Mouse (Mus musculus) liver, embryonic 14.5 days (tissue): ENCODE results near the gene Trim43b. TPM values are rescaled to one million over a fixed set of nuclear protein-coding genes. Genes with fewer than 3 reads are reported as not detected.
"Not testable (repeated sequence)": the region's sequence is repeated elsewhere in the genome, so short reads cannot be mapped to it uniquely, and the experiment has no call there.

ENCODE experiments used
- ATAC-seq: fragments of 200-750 bp; cut with Nextera tagmentation; 2 replicates; pipeline ENCODE4 v1.8.0; 2017; ENCODE audit warnings: moderate number of reproducible peaks, mild to moderate bottlenecking, moderate library complexity; ENCODE audit not compliant: insufficient read depth
- DNase-seq, 3 experiments: peaks; one replicate each; pipeline ENCODE4 v3.0.0-alpha.2; 2012 to 2013; ENCODE audit warnings: low read depth in 3 of 3, low spot score in 3 of 3
- H3K27ac ChIP-seq: fragments of 300-500 bp; sonication (generic); 2 replicates; pipeline ENCODE4 v1.5.1; 2014; ENCODE audit warnings: moderate library complexity, mild to moderate bottlenecking, control low read depth, inconsistent platforms
- H3K27me3 ChIP-seq: fragments of 300-500 bp; sonication (generic); 2 replicates; pipeline ENCODE4 v1.6.1; 2014; ENCODE audit warnings: mild to moderate bottlenecking, low read length, moderate library complexity; ENCODE audit not compliant: control insufficient read depth, insufficient read depth
- H3K36me3 ChIP-seq: fragments of 300-500 bp; sonication (generic); replicated peaks from 2 replicates; pipeline ENCODE4 v1.6.1; 2014; ENCODE audit warnings: low read depth; ENCODE audit not compliant: control insufficient read depth, insufficient read depth
- H3K4me1 ChIP-seq, 2 experiments: fragments of 200-500 bp in 1 of 2; fragments of 300-500 bp in 1 of 2; sonication (generic) in 1 of 2; replicated peaks; 2 replicates each; pipeline ENCODE4 v1.6.1; 2012 to 2014; ENCODE audit warnings: antibody characterized with exemption in 1 of 2, inconsistent platforms in 1 of 2, low read length in 1 of 2; ENCODE audit not compliant: control insufficient read depth in 2 of 2, insufficient read depth in 2 of 2
- H3K4me2 ChIP-seq: fragments of 300-500 bp; sonication (generic); 2 replicates; pipeline ENCODE4 v1.6.1; 2014; ENCODE audit warnings: low read depth, mild to moderate bottlenecking, control low read depth, moderate library complexity
- H3K4me3 ChIP-seq, 2 experiments: fragments of 200-500 bp in 1 of 2; fragments of 300-500 bp in 1 of 2; sonication (generic) in 1 of 2; 2 replicates each; pipeline ENCODE4 v1.5.1; 2012 to 2014; ENCODE audit warnings: low read depth in 2 of 2, low read length in 2 of 2, mild to moderate bottlenecking in 2 of 2, control low read depth in 1 of 2, inconsistent platforms in 1 of 2, moderate library complexity in 1 of 2; ENCODE audit not compliant: insufficient read depth in 1 of 2
- H3K9ac ChIP-seq: fragments of 300-500 bp; sonication (generic); replicated peaks from 2 replicates; pipeline ENCODE4 v1.6.1; 2014; ENCODE audit warnings: mild to moderate bottlenecking, control low read depth, moderate library complexity
- H3K9me3 ChIP-seq: fragments of 300-500 bp; sonication (generic); 2 replicates; pipeline ENCODE4 v1.6.1; 2016; ENCODE audit warnings: low read length, mixed read lengths; ENCODE audit not compliant: control insufficient read depth
- WGBS: fragments of 180-500 bp; shearing (Covaris S2); extraction: QIAGEN DNeasy Blood & Tissue Kit; methylation state at CpG from one replicate; pipeline ENCODE4 v1.1.7; 2014; ENCODE audit not compliant: insufficient replicate concordance; 5-methylcytosine and 5-hydroxymethylcytosine counted together
- polyA plus RNA-seq, 2 experiments: library from polyadenylated mRNA; depleted of rRNA in 1 of 2; stranded (reverse) in 1 of 2; unstranded in 1 of 2; fragments of >200 nt; fragmentation: Nextera tagmentation in 1 of 2; extraction: Ambion mirVana in 1 of 2; gene quantifications; 2 replicates each; pipeline versions ENCODE4 v1.2.1 to v1.2.3; 2012 to 2014

Trim43b gene
- polyA plus RNA-seq (2012; rRNA removed) (not detected in 2 replicates), polyA plus RNA-seq (2014; fragmentation: Nextera tagmentation; extraction: Ambion mirVana) (not detected in 2 replicates)

DNA sequence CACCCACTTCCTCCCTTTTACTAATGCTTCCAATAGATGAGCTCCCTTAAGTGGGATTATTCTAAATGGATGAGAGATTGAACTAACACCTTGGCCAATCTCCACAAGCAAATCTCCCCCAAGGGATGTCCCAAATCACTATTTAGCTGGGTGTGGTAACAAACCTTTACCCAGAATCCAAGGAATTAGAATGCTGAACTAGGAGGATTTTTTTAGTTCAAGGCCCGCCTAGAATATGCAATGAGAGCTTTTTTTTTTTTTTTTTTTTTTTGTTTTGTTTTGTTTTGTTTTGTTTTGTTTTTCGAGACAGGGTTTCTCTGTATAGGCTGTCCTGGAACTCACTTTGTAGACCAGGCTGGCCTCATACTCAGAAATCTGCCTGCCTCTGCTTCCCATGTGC is at the start of gene Trim43b:
Gene Trim43b (minus strand): TSS at position 101 of the 400 bp plus-strand sequence.
- not testable (repeated sequence) for H3K27me3 ChIP-seq, H3K4me2 ChIP-seq, H3K9me3 ChIP-seq, H3K4me1 ChIP-seq, ATAC-seq, H3K9ac ChIP-seq, H3K27ac ChIP-seq, H3K4me3 ChIP-seq, DNase-seq, H3K36me3 ChIP-seq
- WGBS = 54% methylated on average over 2 of the region's 2 CpGs

DNA sequence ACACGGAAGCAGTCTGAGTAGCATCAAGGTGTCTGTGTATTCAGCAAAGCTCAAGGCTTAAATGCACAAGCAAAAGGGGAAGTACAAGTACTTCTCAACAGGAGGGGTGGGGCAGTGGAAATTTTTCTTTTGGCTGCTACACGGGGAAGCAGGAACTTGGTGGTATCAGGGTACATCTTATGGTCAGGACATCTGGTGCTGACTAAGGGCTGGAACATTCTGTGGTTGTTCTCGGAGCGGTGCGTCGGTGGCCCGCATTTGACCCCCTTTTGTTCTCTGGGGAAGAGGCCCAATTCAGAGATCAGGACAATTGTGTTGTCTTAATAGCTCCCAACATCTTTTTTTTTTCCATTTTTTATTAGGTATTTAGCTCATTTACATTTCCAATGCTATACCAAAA is 11.9 kb upstream of the Trim43b start:
- not testable (repeated sequence) for H3K27me3 ChIP-seq, ATAC-seq, DNase-seq, H3K36me3 ChIP-seq, H3K4me2 ChIP-seq, H3K4me3 ChIP-seq, H3K27ac ChIP-seq, H3K9ac ChIP-seq, H3K4me1 ChIP-seq, H3K9me3 ChIP-seq
- 72% methylated on average over 7 of the region's 7 CpGs for WGBS

DNA sequence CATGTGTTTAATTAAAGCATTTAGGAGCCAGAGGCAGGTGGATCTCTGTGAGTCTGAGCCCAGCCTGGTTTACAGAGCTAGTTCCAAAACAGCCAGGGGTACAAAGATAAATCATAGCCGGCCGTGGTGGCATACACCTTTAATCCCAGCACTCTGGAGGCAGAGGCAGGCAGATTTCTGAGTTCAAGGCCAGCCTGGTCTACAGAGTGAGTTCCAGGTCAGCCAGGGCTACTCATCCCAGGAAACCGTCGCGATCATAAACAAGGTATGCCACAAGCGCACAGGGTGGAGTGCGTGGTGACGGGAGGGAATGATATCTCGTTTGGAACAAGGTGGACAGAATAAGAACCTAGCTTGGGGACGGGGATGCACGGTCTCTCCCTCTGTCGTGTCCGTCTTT is 5.9 kb downstream of the Trim43b start:
- H3K9ac ChIP-seq, H3K36me3 ChIP-seq, H3K9me3 ChIP-seq, DNase-seq, H3K27ac ChIP-seq, H3K4me2 ChIP-seq, H3K4me1 ChIP-seq, H3K27me3 ChIP-seq, ATAC-seq, H3K4me3 ChIP-seq: not testable (repeated sequence)
- 80% methylated on average over 13 of the region's 13 CpGs for WGBS

DNA sequence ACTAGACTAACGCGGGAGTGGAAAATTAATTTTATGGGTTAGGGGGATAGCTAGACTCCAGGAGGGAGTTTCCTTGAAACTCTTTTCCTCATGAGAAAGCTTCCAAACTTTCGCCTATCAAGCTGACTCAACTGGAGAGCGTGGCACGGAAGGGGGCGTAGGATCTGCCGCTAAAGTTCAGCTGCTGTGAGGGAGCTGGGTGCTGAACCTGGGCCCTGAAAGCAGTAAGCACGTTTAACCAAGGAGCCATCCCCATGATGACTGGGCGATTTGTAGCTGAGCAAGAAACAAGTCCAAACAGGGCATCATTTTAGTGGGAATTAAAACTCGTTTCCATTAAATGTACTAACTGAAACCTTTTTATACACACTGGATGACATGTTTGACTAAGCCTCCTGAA is 13.0 kb downstream of the Trim43b start:
- not testable (repeated sequence) for ATAC-seq, H3K9me3 ChIP-seq, H3K4me2 ChIP-seq, H3K9ac ChIP-seq, H3K4me3 ChIP-seq, H3K36me3 ChIP-seq, H3K27ac ChIP-seq, H3K27me3 ChIP-seq, DNase-seq, H3K4me1 ChIP-seq
- 65% methylated on average over 10 of the region's 10 CpGs for WGBS

DNA sequence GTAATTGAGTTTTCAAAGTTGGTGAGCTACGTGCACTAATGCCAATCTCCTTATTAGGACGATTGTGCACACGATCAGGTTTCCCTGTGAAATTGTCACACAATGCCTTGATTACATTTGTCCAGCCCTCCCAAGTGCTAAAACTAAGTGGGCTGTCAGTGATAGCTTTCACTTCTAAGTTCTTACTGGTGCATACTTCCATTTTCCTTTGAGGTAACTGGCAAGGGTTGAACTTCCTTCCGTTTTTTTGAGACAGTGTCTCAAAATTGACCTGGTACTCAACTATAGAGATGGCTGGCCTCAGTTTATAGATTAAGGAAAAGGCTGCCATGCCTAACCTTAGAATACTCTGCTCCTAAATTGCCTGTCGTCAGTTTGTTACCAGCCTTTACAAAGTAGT is 16.1 kb downstream of the Trim43b start:
- not testable (repeated sequence) for H3K36me3 ChIP-seq, DNase-seq, H3K27ac ChIP-seq, H3K4me1 ChIP-seq, H3K9me3 ChIP-seq, H3K4me2 ChIP-seq, H3K4me3 ChIP-seq, ATAC-seq, H3K27me3 ChIP-seq, H3K9ac ChIP-seq
- WGBS = 61% methylated on average over 1 of the region's 5 CpGs

DNA sequence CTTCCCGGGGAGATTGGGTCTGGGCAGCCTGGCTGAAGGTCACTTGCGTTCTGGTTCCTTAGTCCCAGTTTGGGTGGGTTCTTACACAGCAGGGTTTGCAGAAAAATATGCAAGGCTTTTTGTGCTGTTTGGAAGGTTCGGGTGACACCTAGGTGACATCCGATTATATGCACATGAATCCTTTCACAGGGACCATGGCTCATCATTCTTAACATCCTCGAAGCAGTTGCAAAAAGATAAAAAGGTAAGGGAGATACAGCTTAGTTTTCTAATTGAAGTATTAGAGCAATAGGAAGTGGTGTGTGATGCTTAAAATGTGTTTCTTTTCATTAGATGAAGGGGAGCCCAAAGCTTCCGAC is 25.5 kb downstream of the Trim43b start:
- not testable (repeated sequence) for ATAC-seq, H3K27ac ChIP-seq, DNase-seq, H3K9ac ChIP-seq, H3K9me3 ChIP-seq, H3K27me3 ChIP-seq, H3K36me3 ChIP-seq, H3K4me2 ChIP-seq, H3K4me3 ChIP-seq, H3K4me1 ChIP-seq
- 81% methylated on average over 2 of the region's 6 CpGs for WGBS

DNA sequence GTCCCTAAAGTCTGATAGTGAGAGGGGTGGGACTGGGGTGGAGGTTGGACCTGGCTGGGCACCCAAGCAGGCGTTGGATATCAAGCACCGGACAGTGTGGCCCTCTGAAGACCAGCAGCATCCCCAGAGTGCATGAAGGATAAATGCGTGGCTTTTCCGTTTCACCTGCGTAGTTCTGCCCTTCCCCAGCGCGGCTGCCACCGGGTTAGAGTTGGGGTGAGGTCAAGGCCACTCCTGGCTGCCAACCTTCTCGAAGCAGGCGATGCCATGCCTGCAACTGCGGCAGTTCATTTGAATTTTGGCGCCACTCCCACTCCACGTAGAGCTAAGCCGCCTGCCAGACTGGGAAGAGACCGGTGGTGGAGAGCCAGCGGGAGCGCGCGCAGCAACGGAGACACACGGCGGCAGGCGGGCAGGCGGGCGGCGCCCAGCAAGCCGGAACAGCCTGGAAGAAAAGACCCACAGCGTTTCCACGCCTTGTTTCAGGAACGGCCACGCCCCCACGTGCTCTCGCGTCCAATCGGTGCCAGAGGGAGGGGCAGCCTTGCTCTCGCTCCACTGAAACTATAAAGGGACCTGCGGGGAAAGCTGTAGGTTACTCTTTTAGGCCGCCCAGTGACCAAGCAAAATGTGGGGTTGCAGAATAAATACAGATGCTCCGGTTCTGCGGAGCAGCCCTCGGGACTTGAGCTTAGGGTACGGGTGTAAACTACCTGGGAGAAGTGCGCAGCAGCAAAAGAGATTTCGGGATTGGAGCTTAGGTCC is 26.1 kb downstream of the Trim43b start:
- 63% methylated on average over 38 of the region's 44 CpGs for WGBS
- H3K36me3 ChIP-seq, H3K9ac ChIP-seq, H3K4me1 ChIP-seq, DNase-seq, H3K9me3 ChIP-seq, H3K27me3 ChIP-seq, H3K27ac ChIP-seq, H3K4me3 ChIP-seq, H3K4me2 ChIP-seq: not testable (repeated sequence)
- ATAC-seq = peak; percentile 93
